Mouse (Mus musculus): Measurements from ENCODE around the gene Wt1.

The Wt1 gene

GRCm38 (mm10) chr2:105126691-105127530 lies 582 bp downstream of the Wt1 start:
- no peak for DNase-seq

GRCm38 (mm10) chr2:105127531-105128480 lies 1.5 kb downstream of the Wt1 start:
- DNase-seq: no peak

- no peak for DNase-seq
These were observed 2.2 kb downstream of the Wt1 start for GRCm38 (mm10) chr2:105128564-105128963.

GRCm38 (mm10) chr2:105130351-105131060 lies 4.2 kb downstream of the Wt1 start:
- peak in 1 of 2 experiments; percentile 32 for DNase-seq

- no peak for DNase-seq
These were observed 4.9 kb downstream of the Wt1 start for GRCm38 (mm10) chr2:105131061-105131810.

GRCm38 (mm10) chr2:105131811-105132100 lies 5.4 kb downstream of the Wt1 start:
- DNase-seq: no peak

- no peak for DNase-seq
These were observed 6.0 kb downstream of the Wt1 start for GRCm38 (mm10) chr2:105132300-105132699.

GRCm38 (mm10) chr2:105132933-105133795 lies 6.8 kb downstream of the Wt1 start:
- DNase-seq: no peak

GRCm38 (mm10) chr2:105134296-105134695 lies 8.0 kb downstream of the Wt1 start:
- peak; percentile 46 to 51 for DNase-seq

GRCm38 (mm10) chr2:105139471-105139870 lies 13.1 kb downstream of the Wt1 start:
- DNase-seq: no peak

- DNase-seq: no peak
These were observed 15.0 kb downstream of the Wt1 start for GRCm38 (mm10) chr2:105141371-105141770.

- no peak for DNase-seq
These were observed 17.4 kb downstream of the Wt1 start for GRCm38 (mm10) chr2:105143731-105144130.

GRCm38 (mm10) chr2:105151544-105151943 lies 25.2 kb downstream of the Wt1 start:
- no peak for DNase-seq

- DNase-seq: no peak
These were observed 26.7 kb downstream of the Wt1 start for GRCm38 (mm10) chr2:105153046-105153445.

- DNase-seq: no peak
These were observed 34.6 kb downstream of the Wt1 start for GRCm38 (mm10) chr2:105160949-105161348.

GRCm38 (mm10) chr2:105162763-105163162 lies 36.4 kb downstream of the Wt1 start:
- no peak for DNase-seq

- DNase-seq: peak in 1 of 2 experiments; percentile 3
These were observed 41.8 kb downstream of the Wt1 start for GRCm38 (mm10) chr2:105168137-105168536.

GRCm38 (mm10) chr2:105174254-105174653 lies 47.9 kb downstream of the Wt1 start:
- DNase-seq: no peak

GRCm38 (mm10) chr2:105178871-105179270 lies 52.5 kb downstream of the Wt1 start:
- no peak for DNase-seq

- no peak for DNase-seq
These were observed 56.2 kb downstream of the Wt1 start for GRCm38 (mm10) chr2:105182501-105182900.

GRCm38 (mm10) chr2:105185140-105185539 lies 58.8 kb downstream of the Wt1 start:
- no peak for DNase-seq
